Mouse (Mus musculus): ENCODE measurements at regions not wholly inside any gene's neighbourhood (a gene's known extent, or its start where the extent isn't known, plus 50 kb on each side); places are given as distances from the start of the nearest gene placed in this dataset.
A peak's percentile ranks its signal among the peaks of the same experiment; 100 is the strongest.

GRCm38 (mm10) chr16:51249593-51249992, 658.6 kb upstream of the Ccdc54 start:
- no peak for DNase-seq

DNA sequence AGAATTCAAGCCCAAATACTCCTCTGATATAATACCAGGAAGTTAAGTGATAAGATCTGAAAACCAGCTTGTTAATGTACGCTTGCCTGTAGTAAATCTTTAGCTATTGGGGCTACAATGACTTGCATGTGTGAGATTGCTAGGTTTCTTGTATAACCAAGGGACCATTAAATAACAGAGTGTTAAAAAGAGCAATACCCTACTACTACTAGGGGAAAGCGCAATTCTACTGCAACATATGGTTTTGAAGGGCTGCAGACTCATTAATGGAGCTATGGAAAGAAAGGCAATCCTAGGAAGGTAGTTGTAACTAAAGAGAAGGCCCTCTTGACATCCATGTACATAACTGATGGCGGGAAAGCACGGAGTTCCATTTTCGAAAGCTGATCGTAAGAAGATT, 638.6 kb upstream of the Ccdc54 start:
- DNase-seq: peak; percentile 34
